Mouse (Mus musculus) stomach, postnatal 0 days (tissue): ENCODE measurements at regions not wholly inside any gene's neighbourhood (a gene's known extent, or its start where the extent isn't known, plus 50 kb on each side); places are given as distances from the start of the nearest gene placed in this dataset.

Experiments used
- CTCF ChIP-seq: IDR thresholded peaks from 2 replicates; pipeline ENCODE4 v1.5.1; 2016; ENCODE audit warnings: antibody characterized with exemption, low read depth, mild to moderate bottlenecking, moderate library complexity
- EP300 ChIP-seq: optimal IDR thresholded peaks from 2 replicates; pipeline ENCODE3; 2016; ENCODE audit warnings: antibody characterized with exemption

DNA sequence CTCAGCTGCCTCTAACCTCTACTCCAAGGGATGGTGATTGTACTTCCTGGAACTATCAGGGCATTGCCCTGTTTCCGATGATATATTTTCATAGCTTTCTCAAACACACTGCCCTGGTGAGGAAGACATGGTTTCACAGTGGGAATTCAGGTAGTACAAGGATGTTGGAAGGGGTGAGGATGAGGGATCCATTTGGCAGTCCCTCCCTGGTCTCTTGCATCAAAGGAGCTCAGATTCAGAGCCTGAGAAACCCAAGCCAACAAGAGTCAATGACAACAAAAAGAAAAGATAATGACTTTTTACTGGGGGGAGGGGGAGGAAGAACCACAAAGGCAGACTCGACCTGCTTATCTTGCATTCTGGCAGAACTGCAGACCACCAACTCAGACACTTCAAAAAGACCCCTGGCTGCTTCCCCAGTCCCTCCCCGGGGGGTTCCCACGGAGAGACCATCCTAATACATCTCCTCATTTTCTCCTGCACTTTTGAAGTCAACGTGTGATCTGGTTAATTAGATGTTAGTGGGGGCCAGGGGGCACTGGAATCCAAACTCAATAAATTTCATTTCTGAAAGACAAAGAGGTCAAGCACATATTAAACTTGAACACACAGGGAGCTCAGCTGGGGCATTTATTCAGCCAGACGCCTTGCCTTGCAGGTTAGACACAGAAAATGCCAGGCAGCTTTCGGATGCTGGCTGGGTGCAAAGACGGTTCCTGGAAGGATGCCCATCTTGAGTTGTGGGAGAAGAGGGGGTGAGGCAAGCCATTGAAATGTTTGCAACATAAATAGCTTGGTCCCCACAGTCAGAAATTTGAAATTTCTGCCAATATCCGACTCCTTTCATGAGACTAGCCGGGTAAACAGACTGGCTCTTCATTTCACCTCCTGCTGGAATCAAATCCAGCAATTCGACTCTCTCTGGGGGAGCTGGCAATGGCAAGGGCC, 162.9 kb upstream of the Cdh5 start:
- TF ChIP-seq CTCF (no peak), EP300 (no peak)
